ENCODE assay signal across 28 mouse cellular contexts in genomic region chr15:12026026-12026425, GRCm38 (mm10). TPM values are rescaled to one million over a fixed set of nuclear protein-coding genes. Genes with fewer than 3 reads are reported as not detected.
DNase-seq lines count a peak whose midpoint lies in the region; ATAC-seq and TF ChIP-seq lines count a peak whose summit lies in the region.
"Had no signal": no experiment of that assay in that cellular context is flagged by ENCODE, and none has a peak within 500 bp of the region (broad histone marks: within the 10 kb centered on the region; RNA-seq: fewer than 3 reads in every experiment).

No protein-coding gene starts in this region.

- WGBS in lung, adult 2 months, result 52% methylated on average over 5 of the region's 5 CpGs

- ATAC-seq in CD4-positive, CD25-positive, alpha-beta regulatory T cell, adult 4 months, result peak; percentile 56
- ATAC-seq: forebrain, embryonic 16.5 days; hindbrain, postnatal 0 days; intestine, embryonic 16.5 days; Patski had no signal

- no peak for TF ChIP-seq POLR2A in lung, adult 2 months (IDR thresholded peaks at IDR 0.05; ENCODE audit: borderline replicate concordance, extremely low read depth, low read depth, low read length)

- no peak for TF ChIP-seq CTCF in lung, adult 2 months (IDR thresholded peaks at IDR 0.05; ENCODE audit: insufficient read depth, low read length)

- no peaks in the 10 kb centered on the region for H3K4me1 ChIP-seq in lung, adult 2 months (ENCODE audit: control insufficient read depth, insufficient read depth, low read length)
- H3K4me1 ChIP-seq: embryonic facial prominence, embryonic 13.5 days; forebrain, embryonic 10.5 days; heart, embryonic 15.5 days; hindbrain, embryonic 12.5 days had no signal

- no peak overlapping the region for H3K4me3 ChIP-seq in lung, adult 2 months (replicated peaks; ENCODE audit: extremely low read depth, low read depth, low read length)
- H3K4me3 ChIP-seq: embryonic facial prominence, embryonic 13.5 days; forebrain, embryonic 10.5 days; gastrocnemius, adult 2 months; heart, embryonic 15.5 days; hindbrain, embryonic 12.5 days; limb, embryonic 12.5 days; neural tube, embryonic 15.5 days had no signal

- DNase-seq in B cell, adult 2 months, result peak; percentile 19 to 24
- peak; percentile 56 for DNase-seq in induced T-regulatory cell, adult 2 months (ENCODE audit: low read depth)
- DNase-seq in layer of hippocampus, adult 9-11 months, result no peak
- DNase-seq in ovary, adult 18-20 months (ENCODE audit: low spot score), result no peak
- DNase-seq in lung, adult 2 months, result no peak
- DNase-seq: adrenal gland, postnatal 14 days; cerebellum, adult 11 months; cerebellum, adult 9-10 months; cerebellum, postnatal 36 days; gastrocnemius, adult 2 months; heart, postnatal 36 days; kidney, adult 8-10 months; kidney, postnatal 10 days; lung, postnatal 36 days; midbrain, embryonic 14.5 days; right cerebral cortex, adult 18-20 months; thymus, postnatal 4 days had no signal

RNA-seq across cellular contexts. Expression of gene Sub1, which starts 29.2 kb away (rescaled TPM):
- 100 to 1,000 TPM; 633 to 791 TPM for polyA plus RNA-seq in CD4-positive, CD25-positive, alpha-beta regulatory T cell, adult 4 months (2017; shearing (Covaris generic))
- 1.4 and 5.2 TPM in 2 replicates for polyA plus RNA-seq in lung, adult 2 months (2012; rRNA removed)

Comparison
In these comparisons a context has a peak if more than half of its experiments do, and no peak if none do; other contexts are left out.
1. DNase-seq: peak in B cell, adult 2 months (2 of 2) and induced T-regulatory cell, adult 2 months (single experiment); none in layer of hippocampus, adult 9-11 months (single experiment), ovary, adult 18-20 months (single experiment) and lung, adult 2 months (single experiment).
2. RNA of gene Sub1, which starts 29.2 kb away (polyA plus RNA-seq): 633 to 791 TPM in CD4-positive, CD25-positive, alpha-beta regulatory T cell, adult 4 months; 1.4 to 5.2 TPM in lung, adult 2 months; every median in the first group is over 100 times any median in the second.